Mouse (Mus musculus) limb, embryonic 12.5 days (tissue): ENCODE measurements around the gene Rhog. TPM values are rescaled to one million over a fixed set of nuclear protein-coding genes. Genes with fewer than 3 reads are reported as not detected.

Source experiments
- ATAC-seq: fragments of 200-750 bp; cut with Nextera tagmentation; 2 replicates; pipeline ENCODE4 v1.8.0; 2017; ENCODE audit warnings: low read depth, moderate TSS enrichment; ENCODE audit not compliant: insufficient number of reproducible peaks, insufficient read depth, low FRiP score, low TSS enrichment
- H3K27ac ChIP-seq: fragments of 300-500 bp; sonication (generic); 2 replicates; pipeline ENCODE4 v1.5.1; 2016; ENCODE audit warnings: mild to moderate bottlenecking, moderate library complexity
- H3K27me3 ChIP-seq: fragments of 300-500 bp; sonication (generic); 2 replicates; pipeline ENCODE4 v1.6.1; 2016; ENCODE audit warnings: mild to moderate bottlenecking, moderate library complexity
- H3K36me3 ChIP-seq: fragments of 300-500 bp; sonication (generic); 2 replicates; pipeline ENCODE4 v1.6.1; 2016; ENCODE audit warnings: mild to moderate bottlenecking, moderate library complexity
- H3K4me1 ChIP-seq: fragments of 300-500 bp; sonication (generic); replicated peaks from 2 replicates; pipeline ENCODE4 v1.6.1; 2016
- H3K4me2 ChIP-seq: fragments of 300-500 bp; sonication (generic); 2 replicates; pipeline ENCODE4 v1.6.1; 2016; ENCODE audit warnings: mild to moderate bottlenecking, moderate library complexity
- H3K4me3 ChIP-seq: fragments of 300-500 bp; sonication (generic); replicated peaks from 2 replicates; pipeline ENCODE4 v1.5.1; 2016; ENCODE audit warnings: mild to moderate bottlenecking
- H3K9ac ChIP-seq: fragments of 300-500 bp; sonication (generic); replicated peaks from 2 replicates; pipeline ENCODE4 v1.6.1; 2016; ENCODE audit warnings: mild to moderate bottlenecking, moderate library complexity
- H3K9me3 ChIP-seq: fragments of 300-500 bp; sonication (generic); 2 replicates; pipeline ENCODE4 v1.6.1; 2016; ENCODE audit warnings: mild to moderate bottlenecking, moderate library complexity
- WGBS: fragments of 180-500 bp; shearing (Covaris S2); methylation state at CpG from one replicate; pipeline ENCODE4 v1.1.7; 2016; 5-methylcytosine and 5-hydroxymethylcytosine counted together
- polyA plus RNA-seq: library from polyadenylated mRNA; unstranded; fragments of >200 nt; fragmentation: Nextera tagmentation; extraction: Ambion mirVana; gene quantifications from 2 replicates; pipeline ENCODE4 v1.2.1, GENCODE M21; 2016

Rhog gene
- polyA plus RNA-seq, 1 experiment from 2014 or later = 47.8 TPM

DNA sequence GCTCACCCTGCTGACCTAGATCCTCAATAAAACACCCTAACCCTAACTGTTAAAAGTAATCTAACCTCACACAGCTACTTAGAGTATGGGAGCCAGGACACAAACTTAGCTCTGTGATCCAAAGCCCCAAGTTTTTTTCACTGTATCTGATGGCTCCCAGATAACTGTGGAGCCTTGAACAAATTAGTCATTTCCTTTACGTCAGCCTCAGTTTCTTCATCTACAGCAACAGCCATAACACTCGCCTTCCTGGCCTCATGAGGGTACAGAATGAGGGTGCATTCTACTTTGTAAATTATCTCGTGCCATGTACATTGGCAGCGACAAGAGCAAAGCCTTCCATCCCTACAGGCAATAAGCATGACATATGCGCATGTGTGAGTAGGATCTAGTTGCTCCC lies 13.5 kb downstream of the Rhog start:
- no peak overlapping the region for H3K9ac ChIP-seq
- no peak for ATAC-seq
- H3K4me2 ChIP-seq = no peak overlapping the region
- H3K4me1 ChIP-seq = peaks cover 20% of the 10 kb centered on the region
- H3K4me3 ChIP-seq = no peak overlapping the region
- 82% methylated on average over 5 of the region's 5 CpGs for WGBS
- no peaks in the 10 kb centered on the region for H3K27me3 ChIP-seq
- H3K36me3 ChIP-seq = peaks cover 60% of the 10 kb centered on the region
- no peak overlapping the region for H3K27ac ChIP-seq
- H3K9me3 ChIP-seq = no peaks in the 10 kb centered on the region

DNA sequence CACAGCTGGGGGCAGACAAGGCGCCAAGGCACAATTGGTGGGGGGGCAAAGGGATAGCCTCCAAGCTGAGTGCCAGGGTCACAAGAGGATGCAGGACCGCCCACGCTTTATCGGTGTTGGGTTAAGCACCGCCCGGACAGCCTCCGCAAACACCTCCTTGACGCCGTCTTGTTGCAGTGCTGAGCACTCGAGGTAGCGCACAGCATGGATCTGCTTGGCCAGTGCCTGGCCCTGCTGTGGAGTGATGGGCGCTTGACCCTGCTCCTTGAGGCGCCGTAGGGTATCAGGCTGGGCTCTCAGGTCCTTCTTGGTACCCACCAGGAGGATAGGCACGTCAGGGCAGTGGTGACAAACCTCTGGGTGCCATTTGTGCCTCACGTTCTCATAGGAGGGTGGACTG lies 16.3 kb downstream of the Rhog start:
- no peak overlapping the region for H3K4me3 ChIP-seq
- no peak overlapping the region for H3K9ac ChIP-seq
- no peak overlapping the region for H3K27ac ChIP-seq
- H3K4me1 ChIP-seq = no peaks in the 10 kb centered on the region
- ATAC-seq = no peak
- no peaks in the 10 kb centered on the region for H3K9me3 ChIP-seq
- WGBS = 90% methylated on average over 16 of the region's 16 CpGs
- no peaks in the 10 kb centered on the region for H3K27me3 ChIP-seq
- peaks cover 88% of the 10 kb centered on the region for H3K36me3 ChIP-seq
- H3K4me2 ChIP-seq = no peak overlapping the region

- H3K9ac ChIP-seq = no peak overlapping the region
- no peak overlapping the region for H3K4me3 ChIP-seq
- no peaks in the 10 kb centered on the region for H3K4me1 ChIP-seq
- H3K9me3 ChIP-seq = no peaks in the 10 kb centered on the region
- no peak for ATAC-seq
- H3K4me2 ChIP-seq = no peak overlapping the region
- WGBS = 88% methylated on average over 8 of the region's 8 CpGs
- H3K36me3 ChIP-seq = peaks cover 90% of the 10 kb centered on the region
- H3K27ac ChIP-seq = no peak overlapping the region
- no peaks in the 10 kb centered on the region for H3K27me3 ChIP-seq
Observed at GRCm38 (mm10) chr7:102238686-102239286, 17.1 kb downstream of the Rhog start.

- Histone ChIP-seq H3K27me3 (no peaks in the 10 kb centered on the region), H3K9me3 (0 out of 2 replicates have a peak, but pooled peaks cover 3% of the 10 kb centered on the region), H3K27ac (no peak overlapping the region), H3K4me2 (no peak overlapping the region), H3K4me1 (no peaks in the 10 kb centered on the region), H3K36me3 (peaks cover 81% of the 10 kb centered on the region), H3K9ac (no peak overlapping the region), H3K4me3 (no peak overlapping the region)
- no peak for ATAC-seq
- WGBS = 83% methylated on average over 4 of the region's 4 CpGs
Observed at GRCm38 (mm10) chr7:102233059-102233458, 22.8 kb downstream of the Rhog start.

GRCm38 (mm10) chr7:102229814-102230213 lies 26.0 kb downstream of the Rhog start:
- H3K4me2 ChIP-seq = no peak overlapping the region
- ATAC-seq = no peak
- H3K4me1 ChIP-seq = no peaks in the 10 kb centered on the region
- H3K36me3 ChIP-seq = peaks cover 75% of the 10 kb centered on the region
- no peak overlapping the region for H3K27ac ChIP-seq
- 92% methylated on average over 6 of the region's 6 CpGs for WGBS
- no peak overlapping the region for H3K9ac ChIP-seq
- no peak overlapping the region for H3K4me3 ChIP-seq
- H3K27me3 ChIP-seq = no peaks in the 10 kb centered on the region
- H3K9me3 ChIP-seq = 0 out of 2 replicates have a peak, but pooled peaks cover 3% of the 10 kb centered on the region

- ATAC-seq = no peak
Observed at GRCm38 (mm10) chr7:102228049-102228670, 27.7 kb downstream of the Rhog start.

GRCm38 (mm10) chr7:102226051-102226450 lies 29.8 kb downstream of the Rhog start:
- Histone ChIP-seq H3K4me2 (no peak overlapping the region), H3K4me1 (no peaks in the 10 kb centered on the region), H3K27ac (no peak overlapping the region), H3K4me3 (no peak overlapping the region), H3K9ac (no peak overlapping the region), H3K9me3 (0 out of 2 replicates have a peak, but pooled peaks cover 3% of the 10 kb centered on the region), H3K36me3 (peaks cover 53% of the 10 kb centered on the region), H3K27me3 (no peaks in the 10 kb centered on the region)
- WGBS = 93% methylated on average over 6 of the region's 6 CpGs
- ATAC-seq = no peak

More at GRCm38 (mm10) chr7:102228049-102228670, 27.7 kb downstream of the Rhog start:
- 0 out of 2 replicates have a peak, but pooled peaks cover 3% of the 10 kb centered on the region for H3K9me3 ChIP-seq
- H3K27ac ChIP-seq = no peak overlapping the region
- no peak overlapping the region for H3K4me2 ChIP-seq
- H3K27me3 ChIP-seq = no peaks in the 10 kb centered on the region
- WGBS = 93% methylated on average over 4 of the region's 4 CpGs
- no peaks in the 10 kb centered on the region for H3K4me1 ChIP-seq
- H3K9ac ChIP-seq = no peak overlapping the region
- peaks cover 66% of the 10 kb centered on the region for H3K36me3 ChIP-seq
- no peak overlapping the region for H3K4me3 ChIP-seq

DNA sequence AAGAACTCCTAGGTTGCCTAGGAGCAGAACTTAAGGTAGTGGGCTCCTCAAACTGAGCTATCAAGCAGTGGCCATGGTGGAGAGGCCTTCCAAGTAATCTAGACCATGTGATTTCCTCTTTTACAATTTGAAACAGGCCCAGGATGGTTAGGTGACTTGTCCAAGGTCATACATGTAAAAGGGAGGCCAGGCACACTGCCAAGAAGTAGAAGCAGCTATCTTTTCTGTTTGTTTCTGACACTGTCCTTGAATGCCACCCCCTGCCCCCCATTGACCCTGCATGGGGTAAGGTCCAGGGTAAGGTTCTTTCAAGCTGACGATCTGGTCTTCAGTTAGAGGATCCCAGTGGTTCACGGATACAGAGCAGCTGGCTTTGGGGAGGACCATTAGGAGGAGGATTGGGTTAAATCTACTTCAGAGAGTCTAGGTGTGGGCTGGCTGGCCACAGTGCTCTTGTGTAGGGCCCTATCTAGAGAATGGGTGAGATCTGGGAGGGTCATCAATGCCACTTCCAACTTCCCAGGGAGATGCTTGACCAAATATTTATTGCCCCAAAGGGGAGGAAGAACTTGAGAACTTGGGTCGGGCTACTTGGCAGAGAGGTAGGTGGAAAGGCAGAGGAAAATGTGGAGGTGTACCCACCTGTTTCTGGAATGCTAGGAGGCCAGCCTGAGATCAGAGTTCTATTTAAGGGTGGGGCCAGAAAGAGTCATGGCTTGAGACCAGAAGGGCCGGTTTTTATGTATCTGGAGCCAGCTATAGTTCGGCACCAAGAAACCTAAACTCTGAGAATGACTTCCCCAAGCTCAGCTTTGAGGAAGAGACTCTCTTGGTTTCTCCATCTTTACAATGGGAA lies 31.7 kb downstream of the Rhog start:
- no peak overlapping the region for H3K27ac ChIP-seq
- no peak overlapping the region for H3K4me3 ChIP-seq
- WGBS = 92% methylated on average over 5 of the region's 5 CpGs
- H3K27me3 ChIP-seq = no peaks in the 10 kb centered on the region
- H3K4me1 ChIP-seq = no peaks in the 10 kb centered on the region
- peaks cover 34% of the 10 kb centered on the region for H3K36me3 ChIP-seq
- 0 out of 2 replicates have a peak overlapping the region, but pooled peaks have one; percentile 71 for H3K4me2 ChIP-seq
- H3K9ac ChIP-seq = no peak overlapping the region
- no peak for ATAC-seq
- H3K9me3 ChIP-seq = 0 out of 2 replicates have a peak, but pooled peaks cover 2% of the 10 kb centered on the region

DNA sequence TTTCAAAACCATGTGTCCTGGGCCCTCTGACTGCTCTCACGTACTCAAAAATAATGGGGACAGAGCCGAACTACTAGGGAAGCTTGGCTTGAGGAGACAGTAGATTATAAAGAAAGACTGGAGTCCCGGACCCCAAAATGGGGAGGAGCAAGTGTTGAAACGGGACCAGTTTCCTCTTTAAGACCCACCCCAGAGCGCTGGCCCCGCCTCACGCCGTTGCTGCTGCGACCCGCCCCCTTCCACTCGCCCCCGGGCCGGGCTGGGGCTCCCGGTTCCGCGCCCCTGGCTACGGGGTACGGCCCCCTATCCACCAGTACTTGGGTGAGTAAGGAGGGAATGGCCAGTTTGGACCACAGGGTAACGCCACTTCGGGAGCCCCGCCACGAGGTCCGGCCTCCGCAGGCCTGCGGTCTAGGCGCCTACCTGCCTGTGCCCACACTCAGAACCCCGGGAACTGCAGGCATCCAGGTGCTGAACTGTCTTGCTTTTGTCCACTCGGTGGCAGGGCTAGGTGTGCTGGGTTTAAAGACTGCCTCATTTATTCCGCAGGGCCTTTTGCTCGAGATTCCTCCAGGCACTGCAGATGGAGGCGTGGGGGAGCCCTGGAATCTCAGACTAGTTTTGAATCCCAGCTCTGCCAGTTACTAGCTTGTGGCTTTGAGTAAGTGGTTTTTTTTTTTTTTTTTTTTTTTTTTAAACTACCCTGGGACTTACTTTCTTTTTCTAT lies 32.9 kb downstream of the Rhog start:
- Histone ChIP-seq H3K27ac (peak overlapping the region; percentile 76), H3K4me1 (no peaks in the 10 kb centered on the region), H3K9ac (peak overlapping the region; percentile 76), H3K9me3 (no peaks in the 10 kb centered on the region), H3K4me3 (peak overlapping the region; percentile 71), H3K4me2 (peak overlapping the region; percentile 71), H3K27me3 (no peaks in the 10 kb centered on the region), H3K36me3 (peaks cover 25% of the 10 kb centered on the region)
- ATAC-seq = peak; percentile 82
- 2% methylated on average over 25 of the region's 31 CpGs for WGBS

DNA sequence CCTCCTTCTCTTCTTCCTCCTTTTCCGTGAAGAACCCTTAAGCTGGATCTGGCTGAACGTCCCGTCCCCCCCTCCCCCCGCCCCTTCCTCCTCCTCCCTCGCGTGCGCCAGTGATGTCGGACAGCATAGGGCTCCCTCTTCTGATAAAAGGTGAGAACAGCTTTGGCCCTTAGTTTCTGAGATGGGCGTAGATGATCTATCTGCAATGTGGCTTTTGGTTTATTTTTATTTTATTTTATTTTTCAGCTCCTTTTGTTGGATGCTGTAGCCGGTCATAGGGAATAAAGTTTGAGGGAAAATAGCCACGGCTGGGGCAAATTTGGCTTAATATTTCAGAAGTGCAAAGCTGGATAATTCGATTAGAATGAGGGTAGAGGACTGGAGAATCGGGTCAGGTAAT lies 33.5 kb downstream of the Rhog start:
- no peaks in the 10 kb centered on the region for H3K4me1 ChIP-seq
- peak overlapping the region; percentile 76 for H3K27ac ChIP-seq
- under 1% methylated on average over 7 of the region's 13 CpGs for WGBS
- H3K4me3 ChIP-seq = peak overlapping the region; percentile 71
- no peaks in the 10 kb centered on the region for H3K9me3 ChIP-seq
- H3K36me3 ChIP-seq = peaks cover 20% of the 10 kb centered on the region
- H3K4me2 ChIP-seq = peak overlapping the region; percentile 71
- H3K27me3 ChIP-seq = no peaks in the 10 kb centered on the region
- 0 out of 2 replicates have a peak, but pooled peaks have one; percentile 24 for ATAC-seq
- peak overlapping the region; percentile 76 for H3K9ac ChIP-seq
